Mouse (Mus musculus) cerebellum, adult 2 months (tissue): ENCODE measurements around the gene Ube2z.

ENCODE experiments used
- CTCF ChIP-seq: fragments of 200-500 bp; IDR thresholded peaks from 2 replicates; pipeline ENCODE4 v1.5.1; 2011; ENCODE audit warnings: low read depth, mild to moderate bottlenecking, control low read depth, low read length, moderate library complexity, borderline replicate concordance; ENCODE audit not compliant: insufficient read depth
- POLR2A ChIP-seq: fragments of 200-500 bp; IDR thresholded peaks from 2 replicates; pipeline ENCODE4 v1.6.1; 2011; ENCODE audit warnings: low read length, control low read depth, borderline replicate concordance; ENCODE audit not compliant: insufficient read depth

- TF ChIP-seq POLR2A (no peak), CTCF (no peak)
Observed at GRCm38 (mm10) chr11:96017941-96018351, 47.2 kb downstream of the Ube2z start.
